Mouse (Mus musculus) CH12.LX (cell line): Measurements from ENCODE around the gene Robo3. TPM values are rescaled to one million over a fixed set of nuclear protein-coding genes. Genes with fewer than 3 reads are reported as not detected.

Experiments used
- DNase-seq: peaks from one replicate; pipeline ENCODE4 v3.0.0-alpha.2; 2013; ENCODE audit errors: extremely low read depth
- H3K27ac ChIP-seq: 2 replicates; pipeline ENCODE4 v1.5.1; 2012; ENCODE audit warnings: low read depth, mild to moderate bottlenecking, control low read depth, moderate library complexity; ENCODE audit not compliant: insufficient read depth
- H3K27me3 ChIP-seq: replicated peaks from 2 replicates; pipeline ENCODE3; 2012; ENCODE audit warnings: inconsistent platforms
- H3K36me3 ChIP-seq, 2 experiments: replicated peaks in 1 of 2; 2 replicates each; pipeline versions ENCODE3 to v1.6.1; 2012; ENCODE audit warnings: inconsistent platforms in 1 of 2, low read length in 1 of 2, mild to moderate bottlenecking in 1 of 2, mixed read lengths in 1 of 2, moderate library complexity in 1 of 2; ENCODE audit not compliant: control insufficient read depth in 1 of 2, insufficient read depth in 1 of 2
- H3K4me1 ChIP-seq, 2 experiments: 2 replicates each; pipeline ENCODE4 v1.6.1; 2012; ENCODE audit warnings: inconsistent platforms in 1 of 2, moderate library complexity in 1 of 2; ENCODE audit not compliant: insufficient read depth in 2 of 2, control insufficient read depth in 1 of 2
- H3K4me2 ChIP-seq: 2 replicates; pipeline ENCODE4 v1.6.1; 2012; ENCODE audit warnings: low read depth, mild to moderate bottlenecking, control low read depth; ENCODE audit not compliant: poor library complexity, insufficient read depth, severe bottlenecking
- H3K4me3 ChIP-seq, 3 experiments: fragments of 150-350 bp in 1 of 3; sonication (generic) in 1 of 3; replicated peaks in 1 of 3; 2 replicates each; pipeline versions ENCODE3 to v1.5.1; 2011 to 2012; ENCODE audit warnings: low read depth in 2 of 3, low read length in 2 of 3, mild to moderate bottlenecking in 2 of 3, moderate library complexity in 2 of 3, control low read depth in 1 of 3, improper control_type of control experiment in 1 of 3, inconsistent platforms in 1 of 3, mixed read lengths in 1 of 3; ENCODE audit not compliant: poor library complexity in 1 of 3
- H3K79me2 ChIP-seq: replicated peaks from 2 replicates; pipeline ENCODE4 v1.6.1; 2012; ENCODE audit warnings: mild to moderate bottlenecking, moderate library complexity; ENCODE audit not compliant: control insufficient read depth, poor library complexity, insufficient read depth, severe bottlenecking; ENCODE audit errors: extremely low read depth
- H3K9ac ChIP-seq: 2 replicates; pipeline ENCODE4 v1.6.1; 2012; ENCODE audit warnings: low read depth, mild to moderate bottlenecking, control low read depth, moderate library complexity; ENCODE audit not compliant: insufficient read depth
- H3K9me3 ChIP-seq: replicated peaks from 2 replicates; pipeline ENCODE3; 2012; ENCODE audit warnings: low read length, inconsistent platforms, mixed read lengths
- BHLHE40 ChIP-seq: IDR thresholded peaks from 2 replicates; pipeline ENCODE4 v1.6.1; 2011; ENCODE audit warnings: mild to moderate bottlenecking, low read depth, low read length, improper control_type of control experiment
- HCFC1 ChIP-seq: IDR thresholded peaks from 2 replicates; pipeline ENCODE4 v1.6.1; 2012; ENCODE audit warnings: low read depth, mild to moderate bottlenecking, inconsistent platforms, low read length, improper control_type of control experiment
- JUN ChIP-seq: IDR thresholded peaks from 2 replicates; pipeline ENCODE4 v1.6.1; 2011; ENCODE audit warnings: low read depth, mild to moderate bottlenecking, low read length, improper control_type of control experiment, moderate library complexity; ENCODE audit not compliant: insufficient read depth
- JUND ChIP-seq: conservative IDR thresholded peaks from 2 replicates; pipeline ENCODE4 v1.6.1; 2011; ENCODE audit warnings: low read depth, low read length, improper control_type of control experiment
- KAT2A ChIP-seq: IDR thresholded peaks from 2 replicates; pipeline ENCODE4 v1.6.1; 2012; ENCODE audit warnings: low read length, improper control_type of control experiment, inconsistent platforms; ENCODE audit not compliant: insufficient replicate concordance
- MAX ChIP-seq: IDR thresholded peaks from 2 replicates; pipeline ENCODE4 v1.6.1; 2011; ENCODE audit warnings: low read length, improper control_type of control experiment
- MAZ ChIP-seq: IDR thresholded peaks from 2 replicates; pipeline ENCODE4 v1.6.1; 2012; ENCODE audit warnings: low read depth, mild to moderate bottlenecking, inconsistent platforms, low read length, improper control_type of control experiment, moderate library complexity
- MEF2A ChIP-seq: IDR thresholded peaks from 2 replicates; pipeline ENCODE4 v1.6.1; 2014; ENCODE audit warnings: low read depth, mild to moderate bottlenecking, inconsistent platforms, low read length, improper control_type of control experiment, borderline replicate concordance
- NRF1 ChIP-seq: IDR thresholded peaks from 2 replicates; pipeline ENCODE4 v1.6.1; 2014; ENCODE audit warnings: low read depth, mild to moderate bottlenecking, inconsistent platforms, low read length, improper control_type of control experiment, moderate library complexity
- POLR2A ChIP-seq: IDR thresholded peaks from 2 replicates; pipeline ENCODE4 v1.6.1; 2011; ENCODE audit warnings: low read depth, mild to moderate bottlenecking, improper control_type of control experiment, low read length
- POLR2AphosphoS2 ChIP-seq: IDR thresholded peaks from 2 replicates; pipeline ENCODE4 v1.6.1; 2011; ENCODE audit warnings: low read depth, low read length, improper control_type of control experiment
- RCOR1 ChIP-seq: conservative IDR thresholded peaks from 2 replicates; pipeline ENCODE4 v1.6.1; 2012; ENCODE audit warnings: low read depth, mild to moderate bottlenecking, inconsistent platforms, low read length, improper control_type of control experiment
- SMC3 ChIP-seq: IDR thresholded peaks from 2 replicates; pipeline ENCODE4 v1.6.1; 2011; ENCODE audit warnings: low read depth, low read length, improper control_type of control experiment
- TBP ChIP-seq: conservative IDR thresholded peaks from 2 replicates; pipeline ENCODE4 v1.6.1; 2011; ENCODE audit warnings: low read depth, low read length, improper control_type of control experiment
- TCF12 ChIP-seq: IDR thresholded peaks from 2 replicates; pipeline ENCODE4 v1.6.1; 2014; ENCODE audit warnings: low read depth, mild to moderate bottlenecking, inconsistent platforms, low read length, improper control_type of control experiment
- UBTF ChIP-seq: IDR thresholded peaks from 2 replicates; pipeline ENCODE4 v1.6.1; 2012; ENCODE audit warnings: low read depth, mild to moderate bottlenecking, inconsistent platforms, low read length, improper control_type of control experiment, moderate library complexity
- USF1 ChIP-seq: IDR thresholded peaks from 2 replicates; pipeline ENCODE4 v1.6.1; 2014; ENCODE audit warnings: low read depth, mild to moderate bottlenecking, inconsistent platforms, low read length, improper control_type of control experiment
- USF2 ChIP-seq: conservative IDR thresholded peaks from 2 replicates; pipeline ENCODE4 v1.6.1; 2011; ENCODE audit warnings: low read depth, low read length, improper control_type of control experiment
- ZMIZ1 ChIP-seq: IDR thresholded peaks from 2 replicates; pipeline ENCODE4 v1.6.1; 2012; ENCODE audit warnings: low read depth, mild to moderate bottlenecking, inconsistent platforms, low read length, improper control_type of control experiment
- ZNF384 ChIP-seq: IDR thresholded peaks from 2 replicates; pipeline ENCODE4 v1.6.1; 2012; ENCODE audit warnings: low read depth, low read length, improper control_type of control experiment, inconsistent platforms
- dilution Hi-C: fragments of 300-500 bp; cut with MboI; formaldehyde crosslinking; loops from 2 replicates; pipeline ENCODE4 v1.14.3; 2020; ENCODE audit warnings: low sequenced_read_pairs; ENCODE audit not compliant: extremely low pct_unique_long_range_greater_than_20kb, extremely low pct_ligation_motif_present
- in situ Hi-C: fragments of 300-500 bp; cut with MboI; formaldehyde crosslinking; loops from 3 replicates; pipeline ENCODE4 v1.14.3; 2019; ENCODE audit warnings: low sequenced_read_pairs, low pct_ligation_motif_present, low pct_unique_long_range_greater_than_20kb, mixed read lengths
- polyA plus RNA-seq: library from polyadenylated mRNA; unstranded; fragments of >175 nt; gene quantifications from 2 replicates; pipeline ENCODE4 v1.2.1, GENCODE M21; 2012; ENCODE audit warnings: low read depth; ENCODE audit not compliant: insufficient read length
- total RNA-seq, 2 experiments: library from RNA; depleted of rRNA; stranded (reverse); fragments of 300-350 nt in 1 of 2; fragments of >200 nt in 1 of 2; gene quantifications; 2 replicates each; pipeline ENCODE4 v1.2.3; 2012 to 2014

Gene Robo3
- total and polyA plus RNA-seq, 3 experiments: 0.41 to 0.76 (median 0.59) TPM

DNA sequence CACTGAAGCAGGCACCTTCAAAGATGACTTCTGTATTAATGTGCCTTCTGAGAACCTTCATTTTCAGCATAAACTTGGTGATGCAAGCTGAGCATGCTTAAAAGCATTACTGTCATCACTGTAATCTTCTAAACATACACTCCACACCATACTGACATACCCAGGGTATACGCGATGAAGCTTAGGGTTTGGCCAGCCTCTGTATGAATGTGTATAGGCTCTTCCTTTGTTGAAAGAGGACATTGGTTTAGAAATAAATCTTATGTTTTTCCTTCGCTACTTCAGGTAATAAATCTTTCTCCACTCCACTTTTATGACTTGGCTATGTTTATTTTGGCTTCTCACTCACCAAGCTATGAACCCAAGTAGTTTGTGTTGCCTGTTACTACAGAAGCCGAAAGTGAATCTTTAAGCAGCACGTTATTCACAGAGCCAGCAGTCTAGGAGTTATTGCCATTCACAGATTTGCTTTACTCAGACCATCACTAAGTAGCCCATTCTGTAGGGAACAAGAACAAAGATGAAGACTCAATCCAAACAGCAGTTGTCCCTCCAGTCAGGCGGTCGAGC lies 61.7 kb downstream of the Robo3 start:
- Histone ChIP-seq H3K4me1 (no peaks in the 10 kb centered on the region), H3K4me2 (no peak overlapping the region), H3K79me2 (no peaks in the 10 kb centered on the region), H3K36me3 (no peaks in the 10 kb centered on the region), H3K4me3 (no peak overlapping the region), H3K27me3 (no peaks in the 10 kb centered on the region), H3K9ac (no peak overlapping the region), H3K9me3 (no peaks in the 10 kb centered on the region), H3K27ac (no peak overlapping the region)
- dilution Hi-C loops (no loop called here), in situ Hi-C loops (no loop called here)
- no peak for DNase-seq
- TF ChIP-seq NRF1: no peak
- no peak for TF ChIP-seq ZMIZ1
- no peak for TF ChIP-seq MAX
- TF ChIP-seq RCOR1: no peak
- no peak for TF ChIP-seq UBTF
- TF ChIP-seq USF2: no peak
- TF ChIP-seq MEF2A: no peak
- TF ChIP-seq HCFC1: no peak

DNA sequence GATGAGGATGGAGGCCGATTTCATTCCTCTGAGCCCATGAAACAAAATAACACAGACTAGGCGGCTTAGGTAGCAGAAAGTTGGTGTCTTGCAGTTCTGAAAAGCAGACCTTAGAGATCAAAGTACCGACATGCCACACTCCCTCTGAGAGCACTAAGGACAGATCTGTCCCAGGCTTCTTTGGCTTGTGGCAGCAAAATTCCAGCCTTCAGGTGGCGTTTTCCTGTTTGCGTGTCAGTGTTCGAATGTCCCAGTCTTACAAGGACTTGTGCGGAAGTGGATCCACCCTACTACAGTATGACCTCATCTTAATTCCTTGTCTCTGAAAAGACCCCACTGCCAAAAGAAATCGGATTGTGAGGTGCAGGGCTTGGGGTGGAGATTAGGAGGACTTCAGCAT lies 64.2 kb downstream of the Robo3 start:
- H3K9ac ChIP-seq: no peak overlapping the region
- no peak overlapping the region for H3K27ac ChIP-seq
- in situ Hi-C loops (no loop called here), dilution Hi-C loops (no loop called here)
- DNase-seq: no peak
- no peaks in the 10 kb centered on the region for H3K36me3 ChIP-seq
- no peak overlapping the region for H3K4me2 ChIP-seq
- H3K4me1 ChIP-seq: peaks cover 0 to 3% of the 10 kb centered on the region in 2 experiments; a peak in 1 of 4 replicates
- no peaks in the 10 kb centered on the region for H3K27me3 ChIP-seq
- H3K79me2 ChIP-seq: no peaks in the 10 kb centered on the region
- no peaks in the 10 kb centered on the region for H3K9me3 ChIP-seq
- TF ChIP-seq POLR2A (no peak), SMC3 (no peak), JUND (no peak), TBP (no peak), JUN (no peak), BHLHE40 (no peak), KAT2A (no peak), POLR2AphosphoS2 (no peak), NRF1 (no peak), USF1 (no peak), MAZ (no peak), TCF12 (no peak), ZNF384 (no peak)
- H3K4me3 ChIP-seq: no peak overlapping the region
